23 mouse cellular contexts compared by ENCODE assay signal in the genomic region with DNA sequence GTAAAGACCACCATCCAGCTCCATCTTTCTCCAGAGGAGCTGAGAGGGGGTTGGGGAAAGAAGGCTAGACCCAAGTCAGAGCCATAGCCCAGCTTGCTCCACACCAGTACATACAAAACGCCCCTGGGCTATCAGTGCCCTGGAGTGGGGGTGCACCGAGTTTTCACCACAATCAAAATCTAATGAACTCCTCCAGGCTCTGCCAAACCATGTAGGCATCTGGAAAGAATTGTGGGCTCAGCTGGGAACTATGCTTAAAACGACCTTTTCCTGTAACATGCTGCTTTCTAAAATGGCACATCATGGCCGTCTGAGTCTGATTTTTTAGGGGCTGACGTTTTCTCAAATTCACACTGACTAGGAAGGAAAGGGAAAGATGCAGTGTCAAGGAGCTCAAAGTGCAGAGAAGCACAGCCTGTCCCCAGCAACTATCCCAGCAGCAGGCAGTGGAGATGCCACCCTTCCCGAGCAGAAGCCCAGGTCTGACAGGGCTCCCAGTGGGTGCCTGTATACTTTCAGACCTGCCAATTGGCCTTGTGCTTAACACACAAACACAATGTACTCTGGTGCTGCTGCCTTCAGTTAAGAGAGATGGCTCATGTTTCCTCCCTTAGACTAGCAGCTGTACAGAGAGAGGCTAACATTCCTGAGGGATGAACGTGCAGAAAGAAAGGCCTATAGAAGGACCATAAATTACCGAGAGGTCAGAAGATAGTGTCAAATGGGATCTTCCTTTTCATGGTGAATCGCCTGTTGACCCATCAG.
A peak's percentile ranks its signal among the peaks of the same experiment; 100 is the strongest.
DNase-seq lines count a peak whose midpoint lies in the region; ATAC-seq and TF ChIP-seq lines count a peak whose summit lies in the region.
"Had no signal": no experiment of that assay in that cellular context is flagged by ENCODE, and none has a peak within 500 bp of the region (broad histone marks: within the 10 kb centered on the region; RNA-seq: fewer than 3 reads in every experiment).

No protein-coding gene starts in this region.

- H3K9me3 ChIP-seq in limb, embryonic 13.5 days: no peaks in the 10 kb centered on the region
- H3K9me3 ChIP-seq in kidney, embryonic 15.5 days (replicated peaks): no peaks in the 10 kb centered on the region
- H3K9me3 ChIP-seq: forebrain, embryonic 13.5 days; heart, embryonic 13.5 days had no signal

- 19% methylated on average over 9 of the region's 9 CpGs for WGBS in limb, embryonic 13.5 days
- 56% methylated on average over 9 of the region's 9 CpGs for WGBS in kidney, embryonic 15.5 days

- TF ChIP-seq POLR2A in embryonic fibroblast, embryonic 13.5 days (IDR thresholded peaks at IDR 0.05; ENCODE audit: low read depth, low read length): no peak

- peak; percentile 78 for ATAC-seq in limb, embryonic 13.5 days (ENCODE audit: low FRiP score, low read depth)
- ATAC-seq in kidney, embryonic 15.5 days (replicated peaks; ENCODE audit: low FRiP score): no peak
- ATAC-seq: activated CD4-positive, CD25-positive, alpha-beta regulatory T cell, adult 4 months; CD4-positive, CD25-positive, alpha-beta regulatory T cell, adult 4 months; forebrain, embryonic 13.5 days had no signal

- H3K4me2 ChIP-seq in limb, embryonic 13.5 days (replicated peaks): peak overlapping the region; percentile 23; the same call in 1 of the 2 replicates
- no peak overlapping the region for H3K4me2 ChIP-seq in kidney, embryonic 15.5 days
- H3K4me2 ChIP-seq: forebrain, embryonic 13.5 days; heart, embryonic 13.5 days had no signal

- H3K9ac ChIP-seq in limb, embryonic 13.5 days: no peak overlapping the region
- no peak overlapping the region for H3K9ac ChIP-seq in kidney, embryonic 15.5 days
- H3K9ac ChIP-seq: forebrain, embryonic 13.5 days; heart, embryonic 13.5 days had no signal

- TF ChIP-seq CTCF in embryonic fibroblast, embryonic 13.5 days (IDR thresholded peaks at IDR 0.05; ENCODE audit: borderline replicate concordance, insufficient read depth, low read length): no peak

- H3K4me3 ChIP-seq in embryonic fibroblast, embryonic 13.5 days (ENCODE audit: insufficient read depth, low read length): no peak overlapping the region
- H3K4me3 ChIP-seq in limb, embryonic 13.5 days: no peak overlapping the region
- H3K4me3 ChIP-seq in kidney, embryonic 15.5 days (replicated peaks): no peak overlapping the region
- H3K4me3 ChIP-seq: forebrain, embryonic 13.5 days; gastrocnemius, adult 2 months; heart, embryonic 13.5 days; left cerebral cortex, adult 2 months had no signal

- H3K36me3 ChIP-seq in limb, embryonic 13.5 days: no peaks in the 10 kb centered on the region
- H3K36me3 ChIP-seq in kidney, embryonic 15.5 days: no peaks in the 10 kb centered on the region
- H3K36me3 ChIP-seq: heart, embryonic 13.5 days had no signal

- peak overlapping the region; percentile 90 for H3K27ac ChIP-seq in embryonic fibroblast, embryonic 13.5 days (ENCODE audit: insufficient read depth, low read length)
- H3K27ac ChIP-seq in limb, embryonic 13.5 days: peak overlapping the region; percentile 90
- no peak overlapping the region for H3K27ac ChIP-seq in kidney, embryonic 15.5 days
- H3K27ac ChIP-seq: forebrain, embryonic 13.5 days; gastrocnemius, adult 2 months; heart, embryonic 13.5 days; left cerebral cortex, adult 2 months had no signal

- H3K4me1 ChIP-seq in embryonic fibroblast, embryonic 13.5 days (ENCODE audit: control insufficient read depth, insufficient read depth, low read length): peaks cover 16% of the 10 kb centered on the region
- H3K4me1 ChIP-seq in limb, embryonic 13.5 days: peaks cover 21% of the 10 kb centered on the region
- no peaks in the 10 kb centered on the region for H3K4me1 ChIP-seq in kidney, embryonic 15.5 days
- H3K4me1 ChIP-seq: forebrain, embryonic 13.5 days had no signal

- peaks cover 3% of the 10 kb centered on the region for H3K27me3 ChIP-seq in limb, embryonic 13.5 days
- no peaks in the 10 kb centered on the region for H3K27me3 ChIP-seq in kidney, embryonic 15.5 days
- H3K27me3 ChIP-seq: forebrain, embryonic 13.5 days had no signal

- peak; percentile 25 for DNase-seq in embryo, embryonic 10 days (ENCODE audit: low spot score)
- DNase-seq in embryo, embryonic 9.5 days (ENCODE audit: extremely low spot score): no peak
- DNase-seq in embryo, embryonic 11 days: peak; percentile 44
- no peak for DNase-seq in lung, postnatal 4 days
- no peak for DNase-seq in cerebellum, adult 9-10 months
- DNase-seq: adrenal gland, postnatal 25 days; cerebellum, adult 11 months; cerebellum, postnatal 14 days; gastrocnemius, adult 2 months; heart, postnatal 36 days; kidney, adult 2 months; kidney, postnatal 14 days; left cerebral cortex, postnatal 4 days; lung, postnatal 10 days; right cerebral cortex, postnatal 25 days had no signal

Comparison
In these comparisons a context has a peak if more than half of its experiments do, and no peak if none do; other contexts are left out.
1. DNase-seq: peak in embryo, embryonic 10 days (single experiment) and embryo, embryonic 11 days (single experiment); none in embryo, embryonic 9.5 days (single experiment), lung, postnatal 4 days (0 of 2) and cerebellum, adult 9-10 months (single experiment).